Mouse (Mus musculus): ENCODE results near the gene Tecpr1.

Gene Tecpr1

DNA sequence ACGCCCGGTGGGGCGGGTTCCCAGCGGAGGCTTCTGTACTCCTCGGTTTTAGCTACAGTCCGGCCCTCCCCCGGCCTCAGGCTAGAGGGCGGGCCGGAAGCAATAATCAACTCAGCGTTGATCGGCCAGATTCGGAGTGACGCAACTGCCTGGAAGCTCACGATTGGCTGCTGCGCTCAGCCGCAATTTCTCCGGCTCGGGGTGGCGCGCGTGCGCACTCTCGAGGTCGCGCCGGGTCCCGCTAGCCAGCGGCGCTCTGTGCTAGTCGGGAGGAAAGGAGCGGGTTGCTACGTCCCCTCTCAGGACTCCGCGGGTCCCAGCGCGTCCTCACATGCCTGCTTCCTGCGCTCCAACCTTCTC, at the start of gene Tecpr1:
Gene Tecpr1 (minus strand): TSS at position 113 of the 360 bp plus-strand sequence.
- DNase-seq, result peak; percentile 97

DNA sequence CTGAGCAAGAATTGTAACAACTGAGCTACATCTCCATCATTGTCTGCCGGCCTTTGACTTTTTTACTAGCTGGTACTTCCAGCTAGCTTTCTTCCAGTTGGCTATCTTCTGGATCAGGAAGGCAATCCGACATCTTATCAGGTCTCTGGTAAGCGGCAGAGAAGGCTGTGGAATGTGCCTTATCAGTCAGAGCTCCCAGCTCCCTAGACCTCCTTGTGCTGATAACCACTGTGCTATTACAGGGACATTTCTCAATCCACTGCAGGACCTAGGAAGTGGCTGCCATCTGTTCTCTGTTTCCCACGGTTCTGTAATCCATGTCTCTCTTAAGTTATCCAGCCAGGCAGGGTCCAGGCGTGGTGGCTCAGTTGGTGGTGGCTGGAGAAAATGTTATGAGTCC, 48.4 kb upstream of the Tecpr1 start:
- DNase-seq, result no peak

DNA sequence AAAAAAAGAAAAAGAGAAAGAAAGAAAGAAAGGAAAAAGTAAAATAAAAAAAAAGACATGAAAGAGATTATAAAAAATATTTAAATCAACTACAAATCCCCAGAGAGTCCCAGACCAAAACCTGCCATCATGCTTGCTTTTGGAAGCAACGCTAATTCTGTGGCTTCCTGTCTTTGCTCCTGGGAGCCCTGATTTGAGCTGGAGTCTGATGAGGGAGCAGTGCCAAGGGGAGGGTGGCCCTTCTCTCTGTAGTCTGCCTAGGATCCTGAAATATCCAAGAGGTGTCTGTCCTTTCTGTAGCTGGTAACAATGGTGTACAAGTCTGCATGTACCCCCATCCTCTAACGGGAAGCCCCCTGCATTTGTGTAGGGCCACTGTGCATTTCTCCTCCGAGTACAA, 47.7 kb upstream of the Tecpr1 start:
- no peak for DNase-seq

GRCm38 (mm10) chr5:144270420-144270819, 47.0 kb upstream of the Tecpr1 start:
- DNase-seq, result no peak

GRCm38 (mm10) chr5:144269926-144270325, 46.5 kb upstream of the Tecpr1 start:
- no peak for DNase-seq

GRCm38 (mm10) chr5:144267535-144268241, 44.3 kb upstream of the Tecpr1 start:
- peak; percentile 84 for DNase-seq

DNA sequence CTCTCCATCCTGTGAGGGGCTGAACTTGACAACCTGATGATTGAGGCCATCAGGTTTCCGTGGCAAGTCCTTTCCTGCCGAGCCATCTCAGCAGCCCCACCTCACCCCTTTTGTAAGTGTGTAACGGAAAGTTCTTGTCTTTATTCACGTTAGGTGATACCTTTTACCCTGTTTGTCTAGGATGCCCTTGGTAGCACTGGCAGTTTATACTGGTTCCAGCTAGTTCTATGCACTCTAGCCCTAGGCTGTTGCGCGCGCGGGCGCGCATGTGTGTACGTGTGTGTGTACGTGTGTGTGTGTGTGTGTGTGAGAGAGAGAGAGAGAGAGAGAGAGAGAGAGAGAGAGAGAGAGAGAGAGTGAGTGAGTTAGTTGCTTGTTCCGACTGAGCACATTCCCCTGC, 40.1 kb upstream of the Tecpr1 start:
- DNase-seq, result no peak

GRCm38 (mm10) chr5:144263082-144263481, 39.7 kb upstream of the Tecpr1 start:
- no peak for DNase-seq

- DNase-seq, result no peak
Observed at GRCm38 (mm10) chr5:144261829-144262228, 38.4 kb upstream of the Tecpr1 start.

- no peak for DNase-seq
Observed at GRCm38 (mm10) chr5:144261309-144261708, 37.9 kb upstream of the Tecpr1 start.

DNA sequence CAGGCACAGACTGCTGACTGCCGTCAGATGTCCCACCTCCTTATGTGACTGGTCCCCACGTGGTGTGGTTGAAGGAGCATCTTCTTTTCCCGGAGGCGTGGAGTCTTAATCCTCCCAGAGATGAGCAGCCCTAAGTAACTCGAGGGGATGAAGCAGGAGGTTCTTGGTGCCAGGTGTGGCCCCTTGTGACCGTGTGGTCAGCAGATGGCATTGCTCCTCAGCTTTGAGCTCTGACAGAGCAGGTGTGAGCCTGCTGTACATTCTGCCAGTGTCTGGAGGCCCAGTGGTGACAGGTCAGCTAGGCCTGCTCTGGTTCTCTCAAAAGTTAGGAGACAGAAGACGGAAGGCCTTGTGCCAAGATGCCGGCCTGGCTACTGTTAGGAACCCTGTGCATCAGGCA, 37.0 kb upstream of the Tecpr1 start:
- DNase-seq, result no peak

DNA sequence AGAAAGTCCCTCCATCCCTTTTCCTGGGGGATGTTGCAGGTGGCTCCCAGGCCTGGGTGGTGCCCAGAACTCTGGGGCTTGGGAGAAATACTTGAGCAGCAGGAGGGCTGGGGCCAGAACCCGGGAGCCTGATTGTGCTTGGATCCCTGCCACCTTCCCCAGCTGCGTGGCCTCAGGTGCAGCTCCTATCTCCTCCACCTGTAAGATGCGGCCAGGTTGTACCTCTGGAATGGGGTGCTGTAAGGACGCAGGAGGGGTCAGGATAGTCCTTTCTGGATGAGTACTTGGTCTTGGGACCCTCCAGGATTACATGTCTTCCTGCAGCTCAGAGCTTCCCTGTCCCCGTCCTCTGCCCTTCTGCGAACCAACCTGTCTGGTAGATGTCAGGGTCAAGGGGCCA, 35.8 kb upstream of the Tecpr1 start:
- no peak for DNase-seq

DNA sequence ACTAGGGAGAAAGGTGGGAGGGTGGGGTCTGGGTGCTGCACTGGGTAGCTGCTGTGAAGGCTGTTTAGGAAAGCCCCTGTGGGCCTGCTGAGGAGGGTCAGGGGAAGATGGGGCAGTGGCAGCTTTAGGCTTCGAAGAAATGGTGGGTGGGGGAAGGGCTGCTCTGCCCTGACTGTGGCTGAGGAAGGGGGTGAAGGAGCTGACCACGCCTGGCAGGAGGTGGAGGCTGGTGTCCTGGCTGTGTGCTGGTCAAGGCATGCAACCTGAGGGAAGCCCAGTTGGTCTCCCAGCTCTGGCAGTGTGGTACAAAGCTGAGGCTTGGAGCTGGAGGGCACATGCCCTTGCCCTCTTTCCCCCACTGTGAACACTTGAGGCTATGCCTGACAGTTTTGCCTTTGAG, 35.3 kb upstream of the Tecpr1 start:
- peak; percentile 54 for DNase-seq

DNA sequence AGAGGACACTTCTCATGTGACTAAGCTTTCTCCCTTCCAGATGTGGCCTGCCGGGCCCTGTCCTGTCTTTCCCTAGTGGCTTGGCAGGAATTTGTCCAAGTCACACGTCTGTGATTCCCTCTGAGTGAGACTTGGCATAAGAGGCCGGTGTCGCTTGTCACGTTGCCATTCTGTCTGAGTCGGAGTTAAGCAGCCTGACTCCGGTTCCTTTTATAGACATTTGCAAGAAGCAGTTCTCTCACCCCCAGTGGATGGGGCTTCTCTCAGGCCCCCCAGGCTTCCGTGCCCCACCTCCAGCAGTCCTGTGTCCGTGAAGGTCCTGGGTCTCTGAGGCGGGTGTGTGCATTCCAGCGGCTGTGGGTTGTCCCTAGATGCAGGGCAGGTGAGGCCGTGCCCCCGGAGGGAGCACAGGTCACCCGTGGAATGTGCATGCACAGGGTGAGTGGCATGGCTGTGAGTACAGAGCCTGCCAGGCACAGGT, 34.8 kb upstream of the Tecpr1 start:
- peak; percentile 69 for DNase-seq

DNA sequence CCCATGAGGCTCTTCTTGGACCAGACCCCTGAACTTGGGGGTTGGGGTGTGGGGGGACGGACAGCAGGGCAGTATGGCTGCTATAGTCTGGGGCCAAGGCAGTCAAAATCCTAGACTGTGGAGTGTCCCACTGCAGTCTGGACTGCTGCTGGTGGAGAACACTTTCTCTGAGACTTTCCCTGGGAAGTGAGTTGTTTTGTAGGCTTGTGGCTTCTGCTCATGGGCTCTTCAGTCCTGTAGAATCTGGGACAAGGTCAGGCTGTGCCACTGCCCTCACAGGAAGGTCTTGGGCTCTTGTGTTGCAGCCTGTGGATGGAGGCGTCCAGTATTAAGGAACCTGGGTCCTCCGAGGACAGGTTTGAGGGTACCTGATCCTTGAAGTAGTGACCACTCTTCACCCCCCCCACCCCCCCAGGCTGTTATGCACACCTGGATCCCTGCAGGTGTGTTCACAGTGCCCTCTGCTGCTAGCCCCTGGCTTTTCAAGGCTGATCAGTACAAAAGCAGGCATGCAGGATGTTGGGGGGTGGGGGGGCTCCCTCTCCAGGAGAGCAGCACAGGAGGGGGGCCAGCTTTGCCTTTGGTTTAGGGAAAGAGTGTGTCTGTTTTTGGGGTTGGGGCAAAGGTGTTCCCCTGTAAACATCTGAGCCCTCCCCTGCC, 34.2 kb upstream of the Tecpr1 start:
- DNase-seq, result peak; percentile 39

DNA sequence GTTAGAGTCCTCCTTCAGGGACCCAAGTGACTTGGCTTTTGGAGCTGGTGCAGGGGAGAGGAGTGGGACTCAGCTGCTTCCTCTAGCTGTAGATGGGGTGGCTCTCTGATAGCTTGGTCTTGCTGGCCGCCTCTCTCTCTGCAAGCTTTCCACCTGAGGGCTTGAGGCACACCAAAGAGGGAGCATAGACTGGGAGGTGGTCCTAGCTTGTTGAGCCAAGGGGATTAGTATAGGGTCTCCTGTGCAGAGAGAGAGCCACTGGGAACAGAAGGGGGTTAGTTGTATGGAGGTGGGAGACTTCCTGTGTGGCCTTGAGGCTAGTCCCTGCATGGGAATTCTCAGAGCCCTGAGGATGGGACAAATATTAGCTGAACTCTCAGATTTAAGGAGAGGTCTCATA, 33.5 kb upstream of the Tecpr1 start:
- DNase-seq, result no peak

DNA sequence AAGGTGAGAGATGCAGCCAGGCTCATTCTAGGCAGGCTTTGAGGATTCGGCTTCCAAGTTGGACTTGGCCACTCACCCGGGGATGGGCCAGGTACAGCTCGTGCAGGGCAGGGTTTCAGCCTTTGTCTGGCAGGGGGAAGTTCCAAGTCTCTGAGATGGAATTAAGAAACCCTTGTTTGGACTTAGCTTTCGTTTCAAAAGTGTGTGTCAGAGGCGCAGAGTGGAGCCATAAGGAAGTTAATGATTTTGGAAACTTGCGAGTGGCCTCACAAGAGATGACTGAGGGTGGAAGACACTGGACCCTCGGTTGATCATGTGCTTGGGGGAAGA, 33.1 kb upstream of the Tecpr1 start:
- DNase-seq, result no peak

- peak; percentile 75 for DNase-seq
Observed at GRCm38 (mm10) chr5:144255632-144256540, 32.5 kb upstream of the Tecpr1 start.

GRCm38 (mm10) chr5:144254811-144255631, 31.6 kb upstream of the Tecpr1 start:
- peak; percentile 93 for DNase-seq

GRCm38 (mm10) chr5:144254122-144254810, 30.9 kb upstream of the Tecpr1 start:
- DNase-seq, result peak; percentile 85

GRCm38 (mm10) chr5:144253212-144253611, 29.8 kb upstream of the Tecpr1 start:
- DNase-seq, result no peak

Measured in kidney, postnatal 10 days (tissue).